In genomic region chr17:53659738-53660137, GRCm38 (mm10) we compare ENCODE assay signal across 10 mouse cellular contexts. TPM values are rescaled to one million over a fixed set of nuclear protein-coding genes. Genes with fewer than 3 reads are reported as not detected.
DNase-seq lines count a peak whose midpoint lies in the region; ATAC-seq lines count a peak whose summit lies in the region.
"Had no signal": no experiment of that assay in that cellular context is flagged by ENCODE, and none has a peak within 500 bp of the region (broad histone marks: within the 10 kb centered on the region; RNA-seq: fewer than 3 reads in every experiment).

No protein-coding gene starts in this region.

- no peak overlapping the region for H3K4me3 ChIP-seq in kidney, embryonic 15.5 days (replicated peaks)
- H3K4me3 ChIP-seq in forebrain, embryonic 15.5 days, result no peak overlapping the region
- H3K4me3 ChIP-seq in midbrain, embryonic 16.5 days (ENCODE audit: low read depth, low read length), result no peak overlapping the region
- H3K4me3 ChIP-seq: embryonic facial prominence, embryonic 12.5 days; heart, embryonic 12.5 days had no signal

- peaks cover 43% of the 10 kb centered on the region for H3K36me3 ChIP-seq in kidney, embryonic 15.5 days
- H3K36me3 ChIP-seq in forebrain, embryonic 15.5 days, result peaks cover 13% of the 10 kb centered on the region; the same call in 1 of the 2 replicates
- H3K36me3 ChIP-seq in midbrain, embryonic 16.5 days (ENCODE audit: control insufficient read depth, insufficient read depth, low read length), result peaks cover 7% of the 10 kb centered on the region

- H3K27me3 ChIP-seq in kidney, embryonic 15.5 days, result no peaks in the 10 kb centered on the region
- H3K27me3 ChIP-seq in forebrain, embryonic 15.5 days, result no peaks in the 10 kb centered on the region
- H3K27me3 ChIP-seq in midbrain, embryonic 16.5 days (ENCODE audit: control insufficient read depth, insufficient read depth, low read depth, low read length), result no peaks in the 10 kb centered on the region
- H3K27me3 ChIP-seq: embryonic facial prominence, embryonic 12.5 days; heart, embryonic 12.5 days had no signal

- H3K4me2 ChIP-seq in kidney, embryonic 15.5 days, result no peak overlapping the region
- no peak overlapping the region for H3K4me2 ChIP-seq in forebrain, embryonic 15.5 days (replicated peaks)
- no peak overlapping the region for H3K4me2 ChIP-seq in midbrain, embryonic 16.5 days (ENCODE audit: low read length)
- H3K4me2 ChIP-seq: embryonic facial prominence, embryonic 12.5 days; heart, embryonic 12.5 days had no signal

- peak; percentile 15 for DNase-seq in cerebellum, adult 11 months
- DNase-seq in cerebellum, adult 11-12 months, result no peak
- DNase-seq in kidney, postnatal 14 days, result peak; percentile 10
- no peak for DNase-seq in c-Kit-positive CD71-positive TER-119-positive erythroid progenitor cells, embryonic 14.5 days (ENCODE audit: low spot score)

- no peak for ATAC-seq in kidney, embryonic 15.5 days (replicated peaks; ENCODE audit: low FRiP score)
- ATAC-seq in forebrain, embryonic 15.5 days (replicated peaks), result peak; percentile 78
- ATAC-seq in midbrain, embryonic 16.5 days, result peak; percentile 80
- ATAC-seq in monocyte, adult 5-6 weeks (replicated peaks; ENCODE audit: insufficient number of reproducible peaks, low FRiP score, low TSS enrichment, poor library complexity, severe bottlenecking), result no peak

- no peak overlapping the region for H3K9ac ChIP-seq in kidney, embryonic 15.5 days
- no peak overlapping the region for H3K9ac ChIP-seq in forebrain, embryonic 15.5 days (replicated peaks)
- no peak overlapping the region for H3K9ac ChIP-seq in midbrain, embryonic 16.5 days (ENCODE audit: low read depth, low read length)
- H3K9ac ChIP-seq: embryonic facial prominence, embryonic 12.5 days; heart, embryonic 12.5 days had no signal

- H3K4me1 ChIP-seq in kidney, embryonic 15.5 days, result no peaks in the 10 kb centered on the region
- peaks cover 16% of the 10 kb centered on the region for H3K4me1 ChIP-seq in forebrain, embryonic 15.5 days
- peaks cover 9% of the 10 kb centered on the region for H3K4me1 ChIP-seq in midbrain, embryonic 16.5 days (ENCODE audit: control insufficient read depth, insufficient read depth, low read length)
- H3K4me1 ChIP-seq: embryonic facial prominence, embryonic 12.5 days had no signal

- H3K27ac ChIP-seq in kidney, embryonic 15.5 days, result no peak overlapping the region
- H3K27ac ChIP-seq in forebrain, embryonic 15.5 days (replicated peaks), result 0 out of 2 replicates have a peak overlapping the region, but pooled peaks have one; percentile 4
- H3K27ac ChIP-seq in midbrain, embryonic 16.5 days (ENCODE audit: low read length), result 0 out of 2 replicates have a peak overlapping the region, but pooled peaks have one; percentile 18
- H3K27ac ChIP-seq: embryonic facial prominence, embryonic 12.5 days had no signal

- WGBS in kidney, embryonic 15.5 days, result 76% methylated on average over 4 of the region's 4 CpGs
- 5% methylated on average over 4 of the region's 4 CpGs for WGBS in forebrain, embryonic 15.5 days
- 37% methylated on average over 4 of the region's 4 CpGs for WGBS in midbrain, embryonic 16.5 days

- no peaks in the 10 kb centered on the region for H3K9me3 ChIP-seq in kidney, embryonic 15.5 days (replicated peaks)
- H3K9me3 ChIP-seq in forebrain, embryonic 15.5 days, result no peaks in the 10 kb centered on the region
- no peaks in the 10 kb centered on the region for H3K9me3 ChIP-seq in midbrain, embryonic 16.5 days (replicated peaks; ENCODE audit: control insufficient read depth, low read length, poor library complexity, severe bottlenecking)
- H3K9me3 ChIP-seq: embryonic facial prominence, embryonic 12.5 days; heart, embryonic 12.5 days had no signal

RNA-seq across cellular contexts. Expression of gene Sgo1, which starts 29.4 kb away (rescaled TPM):
- polyA plus RNA-seq in kidney, embryonic 15.5 days (2015; fragmentation: Nextera tagmentation; extraction: Ambion mirVana), result 35.1 and 37.7 TPM in 2 replicates
- polyA plus RNA-seq in forebrain, embryonic 15.5 days (2015; fragmentation: Nextera tagmentation; extraction: Ambion mirVana), result 18.0 and 21.9 TPM in 2 replicates
- 2.5 and 4.3 TPM in 2 replicates for polyA plus RNA-seq in midbrain, embryonic 16.5 days (2015; fragmentation: Nextera tagmentation; extraction: Ambion mirVana)
- total RNA-seq in monocyte, adult 5-6 weeks (2017), result 0.11 to 1.8 TPM (median 0.29 TPM) in 3 replicates

Comparison
In these comparisons a context has a peak if more than half of its experiments do, and no peak if none do; other contexts are left out.
1. DNase-seq: peak in cerebellum, adult 11 months (single experiment) and kidney, postnatal 14 days (single experiment); none in cerebellum, adult 11-12 months (single experiment) and c-Kit-positive CD71-positive TER-119-positive erythroid progenitor cells, embryonic 14.5 days (single experiment).
2. ATAC-seq: peak in forebrain, embryonic 15.5 days (single experiment) and midbrain, embryonic 16.5 days (single experiment); none in kidney, embryonic 15.5 days (single experiment) and monocyte, adult 5-6 weeks (single experiment).